Mouse (Mus musculus) neural tube, embryonic 11.5 days (tissue): ENCODE results near the gene Gas7. TPM values are rescaled to one million over a fixed set of nuclear protein-coding genes. Genes with fewer than 3 reads are reported as not detected.

Source experiments
- ATAC-seq: fragments of 200-750 bp; cut with Nextera tagmentation; 2 replicates; pipeline ENCODE4 v1.8.0; 2017; ENCODE audit warnings: moderate number of reproducible peaks, mild to moderate bottlenecking, moderate TSS enrichment, moderate library complexity; ENCODE audit not compliant: insufficient read depth, low FRiP score, low TSS enrichment
- DNase-seq: peaks from one replicate; pipeline ENCODE4 v3.0.0-alpha.2; 2015; ENCODE audit warnings: low spot score
- H3K27ac ChIP-seq: fragments of 300-500 bp; sonication (generic); 2 replicates; pipeline ENCODE4 v1.5.1; 2014; ENCODE audit warnings: low read depth, mild to moderate bottlenecking, low read length
- H3K27me3 ChIP-seq: fragments of 300-500 bp; sonication (generic); 2 replicates; pipeline ENCODE4 v1.6.1; 2014; ENCODE audit warnings: mild to moderate bottlenecking, low read length, mixed read lengths; ENCODE audit not compliant: control insufficient read depth, insufficient read depth
- H3K36me3 ChIP-seq: fragments of 300-500 bp; sonication (generic); 2 replicates; pipeline ENCODE4 v1.6.1; 2014; ENCODE audit warnings: mild to moderate bottlenecking, low read length, moderate library complexity, mixed read lengths; ENCODE audit not compliant: control insufficient read depth, insufficient read depth
- H3K4me1 ChIP-seq: fragments of 300-500 bp; sonication (generic); 2 replicates; pipeline ENCODE4 v1.6.1; 2014; ENCODE audit warnings: low read length, mixed read lengths; ENCODE audit not compliant: control insufficient read depth, insufficient read depth
- H3K4me2 ChIP-seq: fragments of 300-500 bp; sonication (generic); 2 replicates; pipeline ENCODE4 v1.6.1; 2014; ENCODE audit warnings: low read depth, mild to moderate bottlenecking, moderate library complexity
- H3K4me3 ChIP-seq: fragments of 300-500 bp; sonication (generic); 2 replicates; pipeline ENCODE4 v1.5.1; 2014; ENCODE audit warnings: low read depth, low read length
- H3K9ac ChIP-seq: fragments of 300-500 bp; sonication (generic); 2 replicates; pipeline ENCODE4 v1.6.1; 2014; ENCODE audit warnings: mild to moderate bottlenecking, low read length
- H3K9me3 ChIP-seq: fragments of 300-500 bp; sonication (generic); 2 replicates; pipeline ENCODE4 v1.6.1; 2016; ENCODE audit warnings: low read length; ENCODE audit not compliant: control insufficient read depth
- WGBS: fragments of 180-500 bp; shearing (Covaris S2); extraction: QIAGEN DNeasy Blood & Tissue Kit; methylation state at CpG from one replicate; pipeline ENCODE4 v1.1.7; 2014; 5-methylcytosine and 5-hydroxymethylcytosine counted together
- polyA plus RNA-seq: library from polyadenylated mRNA; unstranded; fragments of >200 nt; fragmentation: Nextera tagmentation; extraction: Ambion mirVana; gene quantifications from 2 replicates; pipeline ENCODE4 v1.2.1, GENCODE M21; 2014

Gas7 gene
- 3.5 and 4.4 TPM in 2 replicates for polyA plus RNA-seq

GRCm38 (mm10) chr11:67454874-67455526 lies at the start of gene Gas7:
Gas7 (plus strand) TSS chr11:67455437.
- DNase-seq (peak; percentile 63), ATAC-seq (peak; percentile 86)
- Histone ChIP-seq H3K27me3 (peaks cover 5% of the 10 kb centered on the region), H3K4me1 (peaks cover 5% of the 10 kb centered on the region), H3K36me3 (no peaks in the 10 kb centered on the region), H3K9me3 (no peaks in the 10 kb centered on the region), H3K27ac (no peak within 1 kb of the TSS), H3K4me2 (peak within 1 kb of the TSS; percentile 98), H3K4me3 (peak within 1 kb of the TSS; percentile 69), H3K9ac (peak within 1 kb of the TSS; percentile 67)
- under 1% methylated on average over 55 of the region's 78 CpGs for WGBS

GRCm38 (mm10) chr11:67414346-67414940 lies 40.8 kb upstream of the Gas7 start:
- DNase-seq: no peak
- H3K27ac ChIP-seq: no peak overlapping the region
- no peaks in the 10 kb centered on the region for H3K4me1 ChIP-seq
- no peak overlapping the region for H3K4me3 ChIP-seq
- no peaks in the 10 kb centered on the region for H3K9me3 ChIP-seq
- 89% methylated on average over 6 of the region's 6 CpGs for WGBS
- H3K4me2 ChIP-seq: no peak overlapping the region
- no peaks in the 10 kb centered on the region for H3K36me3 ChIP-seq
- H3K27me3 ChIP-seq: no peaks in the 10 kb centered on the region
- no peak for ATAC-seq
- H3K9ac ChIP-seq: no peak overlapping the region

- no peak overlapping the region for H3K4me2 ChIP-seq
- no peaks in the 10 kb centered on the region for H3K27me3 ChIP-seq
- ATAC-seq (0 out of 2 replicates have a peak, but pooled peaks have one; percentile 6), DNase-seq (no peak)
- H3K27ac ChIP-seq: no peak overlapping the region
- no peaks in the 10 kb centered on the region for H3K36me3 ChIP-seq
- H3K9ac ChIP-seq: no peak overlapping the region
- H3K9me3 ChIP-seq: no peaks in the 10 kb centered on the region
- WGBS: 75% methylated on average over 13 of the region's 13 CpGs
- no peaks in the 10 kb centered on the region for H3K4me1 ChIP-seq
- no peak overlapping the region for H3K4me3 ChIP-seq
These were observed 31.7 kb upstream of the Gas7 start for GRCm38 (mm10) chr11:67423575-67423974.

- H3K9ac ChIP-seq: no peak overlapping the region
- no peak overlapping the region for H3K4me2 ChIP-seq
- H3K9me3 ChIP-seq: no peaks in the 10 kb centered on the region
- no peak overlapping the region for H3K27ac ChIP-seq
- H3K36me3 ChIP-seq: no peaks in the 10 kb centered on the region
- ATAC-seq (no peak), DNase-seq (peak; percentile 39)
- H3K4me1 ChIP-seq: no peaks in the 10 kb centered on the region
- 45% methylated on average over 3 of the region's 3 CpGs for WGBS
- no peak overlapping the region for H3K4me3 ChIP-seq
- no peaks in the 10 kb centered on the region for H3K27me3 ChIP-seq
These were observed 27.0 kb upstream of the Gas7 start for GRCm38 (mm10) chr11:67428196-67428595.

GRCm38 (mm10) chr11:67429836-67430235 lies 25.4 kb upstream of the Gas7 start:
- no peaks in the 10 kb centered on the region for H3K27me3 ChIP-seq
- H3K4me3 ChIP-seq: no peak overlapping the region
- H3K27ac ChIP-seq: no peak overlapping the region
- DNase-seq (no peak), ATAC-seq (no peak)
- H3K9me3 ChIP-seq: no peaks in the 10 kb centered on the region
- H3K36me3 ChIP-seq: no peaks in the 10 kb centered on the region
- H3K4me1 ChIP-seq: no peaks in the 10 kb centered on the region
- WGBS: 46% methylated on average over 1 of the region's 1 CpGs
- H3K9ac ChIP-seq: no peak overlapping the region
- no peak overlapping the region for H3K4me2 ChIP-seq

GRCm38 (mm10) chr11:67431116-67431645 lies 24.1 kb upstream of the Gas7 start:
- 35% methylated on average over 14 of the region's 14 CpGs for WGBS
- Histone ChIP-seq H3K4me3 (no peak overlapping the region), H3K9ac (no peak overlapping the region), H3K4me2 (no peak overlapping the region), H3K27ac (no peak overlapping the region), H3K36me3 (no peaks in the 10 kb centered on the region), H3K9me3 (no peaks in the 10 kb centered on the region), H3K4me1 (no peaks in the 10 kb centered on the region), H3K27me3 (no peaks in the 10 kb centered on the region)
- DNase-seq (no peak), ATAC-seq (no peak)

- DNase-seq: no peak
These were observed 23.4 kb upstream of the Gas7 start for GRCm38 (mm10) chr11:67431864-67432263.

GRCm38 (mm10) chr11:67433763-67434162 lies 21.5 kb upstream of the Gas7 start:
- no peak overlapping the region for H3K9ac ChIP-seq
- H3K27me3 ChIP-seq: no peaks in the 10 kb centered on the region
- no peaks in the 10 kb centered on the region for H3K9me3 ChIP-seq
- no peaks in the 10 kb centered on the region for H3K36me3 ChIP-seq
- ATAC-seq (no peak), DNase-seq (no peak)
- 92% methylated on average over 5 of the region's 5 CpGs for WGBS
- no peaks in the 10 kb centered on the region for H3K4me1 ChIP-seq
- no peak overlapping the region for H3K27ac ChIP-seq
- H3K4me2 ChIP-seq: no peak overlapping the region
- no peak overlapping the region for H3K4me3 ChIP-seq

More at GRCm38 (mm10) chr11:67431864-67432263, 23.4 kb upstream of the Gas7 start:
- Histone ChIP-seq H3K4me3 (no peak overlapping the region), H3K27ac (no peak overlapping the region), H3K36me3 (no peaks in the 10 kb centered on the region), H3K27me3 (no peaks in the 10 kb centered on the region), H3K9me3 (no peaks in the 10 kb centered on the region), H3K4me1 (no peaks in the 10 kb centered on the region), H3K9ac (no peak overlapping the region), H3K4me2 (no peak overlapping the region)
- 61% methylated on average over 4 of the region's 4 CpGs for WGBS
- ATAC-seq: no peak

- Histone ChIP-seq H3K9me3 (no peaks in the 10 kb centered on the region), H3K4me3 (no peak overlapping the region), H3K27ac (no peak overlapping the region), H3K27me3 (no peaks in the 10 kb centered on the region), H3K4me2 (no peak overlapping the region), H3K4me1 (no peaks in the 10 kb centered on the region), H3K9ac (no peak overlapping the region), H3K36me3 (no peaks in the 10 kb centered on the region)
- WGBS: 94% methylated on average over 5 of the region's 5 CpGs
- no peak for ATAC-seq
- DNase-seq: no peak
These were observed 16.5 kb upstream of the Gas7 start for GRCm38 (mm10) chr11:67438746-67439145.
